26 mouse cellular contexts compared by ENCODE assay signal in genomic region chr16:11843441-11843840, GRCm38 (mm10).
A peak's percentile ranks its signal among the peaks of the same experiment; 100 is the strongest.
DNase-seq lines count a peak whose midpoint lies in the region; ATAC-seq and TF ChIP-seq lines count a peak whose summit lies in the region.
"Had no signal": no experiment of that assay in that cellular context is flagged by ENCODE, and none has a peak within 500 bp of the region (broad histone marks: within the 10 kb centered on the region; RNA-seq: fewer than 3 reads in every experiment).

No protein-coding gene starts in this region.

- peak overlapping the region; percentile 56 for H3K27ac ChIP-seq in bone marrow macrophage, adult 2 months (ENCODE audit: insufficient read depth, low read depth, low read length)
- H3K27ac ChIP-seq in macrophage: peak overlapping the region; percentile 57
- no peak overlapping the region for H3K27ac ChIP-seq in limb, embryonic 10.5 days
- H3K27ac ChIP-seq: forebrain, embryonic 12.5 days; kidney, embryonic 15.5 days; layer of hippocampus, adult 2 months; liver, embryonic 15.5 days; midbrain, embryonic 10.5 days; neural tube, embryonic 13.5 days had no signal

- no peak overlapping the region for H3K4me3 ChIP-seq in bone marrow macrophage, adult 2 months (ENCODE audit: insufficient read depth, low read length)
- no peak overlapping the region for H3K4me3 ChIP-seq in macrophage (ENCODE audit: inconsistent target)
- no peak overlapping the region for H3K4me3 ChIP-seq in limb, embryonic 10.5 days
- H3K4me3 ChIP-seq: erythroblast, embryonic 14.5 days; forebrain, embryonic 12.5 days; heart, embryonic 12.5 days; kidney, embryonic 15.5 days; layer of hippocampus, adult 2 months; liver, embryonic 15.5 days; midbrain, embryonic 10.5 days; neural tube, embryonic 13.5 days had no signal

- peaks cover 34% of the 10 kb centered on the region for H3K4me1 ChIP-seq in bone marrow macrophage, adult 2 months (ENCODE audit: control insufficient read depth, insufficient read depth, low read length)
- no peaks in the 10 kb centered on the region for H3K4me1 ChIP-seq in limb, embryonic 10.5 days
- H3K4me1 ChIP-seq: forebrain, embryonic 12.5 days; kidney, embryonic 15.5 days; liver, embryonic 15.5 days; midbrain, embryonic 10.5 days; neural tube, embryonic 13.5 days had no signal

- H3K9me3 ChIP-seq in limb, embryonic 10.5 days (replicated peaks): no peaks in the 10 kb centered on the region
- H3K9me3 ChIP-seq: forebrain, embryonic 12.5 days; heart, embryonic 12.5 days; kidney, embryonic 15.5 days; liver, embryonic 15.5 days; midbrain, embryonic 10.5 days; neural tube, embryonic 13.5 days had no signal

- TF ChIP-seq POLR2A in bone marrow macrophage, adult 2 months (IDR thresholded peaks at IDR 0.05; ENCODE audit: borderline replicate concordance, low read depth, low read length): no peak

- no peak for ATAC-seq in frontal cortex, adult (ENCODE audit: low TSS enrichment)
- ATAC-seq: forebrain, postnatal 0 days; hindbrain, embryonic 16.5 days had no signal

- no peaks in the 10 kb centered on the region for H3K27me3 ChIP-seq in limb, embryonic 10.5 days (ENCODE audit: low read depth, poor library complexity, severe bottlenecking)
- H3K27me3 ChIP-seq: forebrain, embryonic 12.5 days; heart, embryonic 12.5 days; kidney, embryonic 15.5 days; liver, embryonic 15.5 days; neural tube, embryonic 13.5 days had no signal

- no peaks in the 10 kb centered on the region for H3K79me2 ChIP-seq in macrophage (ENCODE audit: inconsistent target)

- TF ChIP-seq CTCF in bone marrow macrophage, adult 2 months (IDR thresholded peaks at IDR 0.05; ENCODE audit: low read depth, low read length): no peak

- no peaks in the 10 kb centered on the region; the same call in 1 of the 2 replicates for H3K36me3 ChIP-seq in macrophage (ENCODE audit: inconsistent target)
- H3K36me3 ChIP-seq in limb, embryonic 10.5 days: no peaks in the 10 kb centered on the region
- H3K36me3 ChIP-seq: forebrain, embryonic 12.5 days; liver, embryonic 15.5 days; midbrain, embryonic 10.5 days; neural tube, embryonic 13.5 days had no signal

- 49% methylated on average over 2 of the region's 2 CpGs for WGBS in macrophage (ENCODE audit: missing documents)
- WGBS in limb, embryonic 10.5 days: 96% methylated on average over 2 of the region's 2 CpGs

- DNase-seq in 416B (ENCODE audit: low read depth) (peak; percentile 32), A20 (ENCODE audit: low read depth, low spot score) (peak; percentile 6)
- no peak for DNase-seq in gastrocnemius, postnatal 4 days (ENCODE audit: low spot score in 2 of 2)
- DNase-seq in heart, postnatal 4 days: no peak
- no peak for DNase-seq in limb, embryonic 10.5 days (ENCODE audit: low spot score)
- DNase-seq: adrenal gland, postnatal 10 days; cerebellum, adult 11-12 months; cerebellum, adult 9-11 months; forebrain, postnatal 0 days; gastrocnemius, postnatal 10 days; kidney, adult 18-20 months; kidney, postnatal 25 days; liver; thymus, postnatal 4 days had no signal

Comparison
In these comparisons a context has a peak if more than half of its experiments do, and no peak if none do; other contexts are left out.
1. DNase-seq: peak in 416B (single experiment) and A20 (single experiment); none in gastrocnemius, postnatal 4 days (0 of 2), heart, postnatal 4 days (single experiment) and limb, embryonic 10.5 days (single experiment).